Mouse (Mus musculus) neural tube, embryonic 14.5 days (tissue): ENCODE data around the gene Grip1. TPM values are rescaled to one million over a fixed set of nuclear protein-coding genes. Genes with fewer than 3 reads are reported as not detected.

ENCODE experiments used
- ATAC-seq: fragments of 200-750 bp; cut with Nextera tagmentation; 2 replicates; pipeline ENCODE4 v1.8.0; 2017; ENCODE audit warnings: low read depth, mild to moderate bottlenecking, moderate TSS enrichment, moderate library complexity
- H3K27ac ChIP-seq: fragments of 300-500 bp; sonication (generic); 2 replicates; pipeline ENCODE4 v1.5.1; 2014; ENCODE audit warnings: low read depth, mild to moderate bottlenecking, control low read depth, low read length, moderate library complexity, mixed read lengths
- H3K27me3 ChIP-seq: fragments of 300-500 bp; sonication (generic); 2 replicates; pipeline ENCODE4 v1.6.1; 2014; ENCODE audit warnings: low read length; ENCODE audit not compliant: control insufficient read depth, insufficient read depth
- H3K36me3 ChIP-seq: fragments of 300-500 bp; sonication (generic); 2 replicates; pipeline ENCODE4 v1.6.1; 2014; ENCODE audit warnings: low read length, mixed read lengths; ENCODE audit not compliant: control insufficient read depth, insufficient read depth
- H3K4me1 ChIP-seq: fragments of 300-500 bp; sonication (generic); 2 replicates; pipeline ENCODE4 v1.6.1; 2014; ENCODE audit warnings: low read length; ENCODE audit not compliant: control insufficient read depth, insufficient read depth
- H3K4me2 ChIP-seq: fragments of 300-500 bp; sonication (generic); 2 replicates; pipeline ENCODE4 v1.6.1; 2014; ENCODE audit warnings: mild to moderate bottlenecking, low read depth, low read length, control low read depth
- H3K4me3 ChIP-seq: fragments of 300-500 bp; sonication (generic); 2 replicates; pipeline ENCODE4 v1.5.1; 2014; ENCODE audit warnings: low read depth, low read length, control low read depth, mixed read lengths
- H3K9ac ChIP-seq: fragments of 300-500 bp; sonication (generic); replicated peaks from 2 replicates; pipeline ENCODE4 v1.6.1; 2014; ENCODE audit warnings: low read depth, mild to moderate bottlenecking, control low read depth, low read length, mixed read lengths
- H3K9me3 ChIP-seq: fragments of 300-500 bp; sonication (generic); 2 replicates; pipeline ENCODE4 v1.6.1; 2016; ENCODE audit warnings: low read length; ENCODE audit not compliant: control insufficient read depth
- WGBS: fragments of 180-500 bp; shearing (Covaris S2); extraction: QIAGEN DNeasy Blood & Tissue Kit; methylation state at CpG from one replicate; pipeline ENCODE4 v1.1.7; 2014; 5-methylcytosine and 5-hydroxymethylcytosine counted together
- polyA plus RNA-seq: library from polyadenylated mRNA; unstranded; fragments of >200 nt; fragmentation: Nextera tagmentation; extraction: Ambion mirVana; gene quantifications from 2 replicates; pipeline ENCODE4 v1.2.1, GENCODE M21; 2014

The Grip1 gene
- polyA plus RNA-seq, 1 experiment from 2014 or later: 27.0 TPM

DNA sequence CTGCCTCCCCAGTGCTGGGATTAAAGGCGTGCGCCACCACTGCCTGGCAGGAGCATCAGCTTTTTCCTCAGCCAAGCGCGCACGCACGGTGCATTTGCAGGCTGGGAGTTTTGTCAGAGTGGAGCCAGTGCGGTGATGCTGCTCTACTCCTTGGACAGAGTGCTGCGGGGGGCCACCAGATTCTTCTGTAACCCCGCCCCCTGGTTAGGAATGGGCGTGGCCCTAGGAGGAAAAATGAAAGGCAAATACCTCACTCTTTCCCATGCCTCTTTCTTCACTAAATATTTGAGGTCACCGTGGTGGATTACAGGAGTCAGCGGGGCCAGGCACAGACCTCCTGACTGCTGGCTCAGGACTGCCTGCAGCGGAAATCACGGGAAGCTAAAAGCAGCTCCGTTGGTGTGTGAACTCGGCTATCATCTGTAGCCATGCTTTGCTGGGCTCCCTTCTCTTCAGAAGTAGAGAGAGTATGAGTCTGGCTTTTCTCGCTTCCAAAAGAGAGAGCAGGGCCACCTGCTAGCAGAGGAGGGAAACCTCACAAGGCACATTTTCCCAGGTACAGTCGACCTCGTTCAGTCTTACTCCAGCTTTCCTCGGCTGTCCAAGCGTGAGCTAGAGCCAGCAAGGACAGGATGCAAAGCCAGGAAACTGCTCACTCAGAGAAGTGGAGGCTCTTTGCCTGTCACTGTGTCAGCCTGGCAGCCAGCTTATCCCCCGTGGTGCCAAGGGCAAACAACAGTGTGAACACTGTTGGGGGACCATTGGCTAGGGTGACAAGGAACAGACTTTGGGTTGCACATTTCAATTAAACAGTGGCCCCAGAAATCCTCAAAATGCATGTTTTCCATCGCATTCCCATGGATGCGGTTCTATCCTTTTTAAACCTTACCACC, 607.9 kb downstream of the Grip1 start:
- H3K36me3 ChIP-seq: no peaks in the 10 kb centered on the region
- H3K4me1 ChIP-seq: no peaks in the 10 kb centered on the region
- no peaks in the 10 kb centered on the region for H3K9me3 ChIP-seq
- H3K27me3 ChIP-seq: no peaks in the 10 kb centered on the region
- WGBS: 84% methylated on average over 24 of the region's 24 CpGs
- no peak for ATAC-seq
- no peak overlapping the region for H3K4me3 ChIP-seq
- H3K27ac ChIP-seq: no peak overlapping the region
- no peak overlapping the region for H3K4me2 ChIP-seq
- H3K9ac ChIP-seq: no peak overlapping the region

DNA sequence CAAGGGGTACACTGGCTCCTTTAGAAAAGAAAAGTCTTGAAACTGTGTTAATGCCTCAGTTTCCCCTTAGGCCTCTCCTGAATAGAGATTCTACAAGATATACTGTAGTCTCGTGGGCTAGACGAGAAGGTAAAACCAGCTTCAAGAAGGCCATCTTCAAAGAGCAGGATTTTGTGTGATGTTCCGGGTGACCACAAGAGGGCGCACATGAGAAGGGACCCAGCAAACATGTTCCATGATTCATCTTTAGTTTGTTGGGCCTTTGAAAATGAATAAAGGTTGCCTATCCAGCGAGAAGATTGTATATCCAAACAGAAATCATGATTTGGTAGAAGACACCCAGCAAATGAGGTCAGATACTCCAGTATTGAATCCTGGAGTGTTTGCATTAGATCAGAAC, 610.8 kb downstream of the Grip1 start:
- WGBS: 26% methylated on average over 5 of the region's 5 CpGs

GRCm38 (mm10) chr10:120066319-120066718, 612.7 kb downstream of the Grip1 start:
- Histone ChIP-seq H3K36me3 (no peaks in the 10 kb centered on the region), H3K27ac (no peak overlapping the region), H3K9me3 (no peaks in the 10 kb centered on the region), H3K9ac (no peak overlapping the region), H3K4me3 (no peak overlapping the region), H3K4me2 (no peak overlapping the region), H3K27me3 (no peaks in the 10 kb centered on the region), H3K4me1 (no peaks in the 10 kb centered on the region)
- WGBS: 86% methylated on average over 10 of the region's 10 CpGs
- ATAC-seq: no peak

More for the DNA sequence above, 610.8 kb downstream of the Grip1 start:
- Histone ChIP-seq H3K4me2 (no peak overlapping the region), H3K4me1 (no peaks in the 10 kb centered on the region), H3K4me3 (no peak overlapping the region), H3K36me3 (no peaks in the 10 kb centered on the region), H3K27me3 (no peaks in the 10 kb centered on the region), H3K9me3 (no peaks in the 10 kb centered on the region), H3K9ac (no peak overlapping the region), H3K27ac (no peak overlapping the region)
- ATAC-seq: no peak

GRCm38 (mm10) chr10:120077850-120078249, 624.2 kb downstream of the Grip1 start:
- WGBS: 90% methylated on average over 3 of the region's 3 CpGs
- Histone ChIP-seq H3K4me3 (no peak overlapping the region), H3K4me1 (no peaks in the 10 kb centered on the region), H3K27me3 (no peaks in the 10 kb centered on the region), H3K36me3 (0 out of 2 replicates have a peak, but pooled peaks cover 17% of the 10 kb centered on the region), H3K9ac (no peak overlapping the region), H3K27ac (no peak overlapping the region), H3K4me2 (no peak overlapping the region), H3K9me3 (no peaks in the 10 kb centered on the region)
- ATAC-seq: no peak

- ATAC-seq: no peak
- no peaks in the 10 kb centered on the region; the same call in 1 of the 2 replicates for H3K36me3 ChIP-seq
- no peaks in the 10 kb centered on the region for H3K4me1 ChIP-seq
- H3K9ac ChIP-seq: no peak overlapping the region
- H3K4me3 ChIP-seq: no peak overlapping the region
- H3K4me2 ChIP-seq: no peak overlapping the region
- no peaks in the 10 kb centered on the region for H3K9me3 ChIP-seq
- no peaks in the 10 kb centered on the region for H3K27me3 ChIP-seq
- H3K27ac ChIP-seq: no peak overlapping the region
- WGBS: 93% methylated on average over 12 of the region's 12 CpGs
These were observed 638.9 kb downstream of the Grip1 start for GRCm38 (mm10) chr10:120092548-120092947.

DNA sequence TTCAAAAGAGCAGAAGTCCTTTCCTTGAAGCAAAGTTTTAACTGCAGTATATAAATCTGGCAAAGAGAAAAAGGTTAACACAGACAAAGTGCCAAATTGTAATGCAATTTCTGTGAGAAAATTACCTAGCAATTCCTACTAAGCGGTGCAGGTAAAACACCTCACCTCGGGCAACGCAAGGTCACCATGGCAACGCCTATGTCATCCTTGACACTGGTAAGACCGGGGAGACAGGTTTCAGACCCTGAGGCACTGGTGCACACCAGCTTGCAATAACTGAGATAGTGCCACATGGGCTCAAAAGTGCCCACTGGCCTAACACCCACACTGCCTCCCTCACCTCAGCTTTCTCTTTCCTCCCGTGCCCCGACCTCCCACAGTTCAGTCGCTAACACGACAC, 641.5 kb downstream of the Grip1 start:
- no peaks in the 10 kb centered on the region for H3K9me3 ChIP-seq
- 94% methylated on average over 9 of the region's 9 CpGs for WGBS
- H3K36me3 ChIP-seq: no peaks in the 10 kb centered on the region; the same call in 1 of the 2 replicates
- H3K9ac ChIP-seq: no peak overlapping the region
- H3K4me3 ChIP-seq: no peak overlapping the region
- no peaks in the 10 kb centered on the region for H3K27me3 ChIP-seq
- H3K4me1 ChIP-seq: no peaks in the 10 kb centered on the region
- no peak for ATAC-seq
- no peak overlapping the region for H3K27ac ChIP-seq
- no peak overlapping the region for H3K4me2 ChIP-seq

DNA sequence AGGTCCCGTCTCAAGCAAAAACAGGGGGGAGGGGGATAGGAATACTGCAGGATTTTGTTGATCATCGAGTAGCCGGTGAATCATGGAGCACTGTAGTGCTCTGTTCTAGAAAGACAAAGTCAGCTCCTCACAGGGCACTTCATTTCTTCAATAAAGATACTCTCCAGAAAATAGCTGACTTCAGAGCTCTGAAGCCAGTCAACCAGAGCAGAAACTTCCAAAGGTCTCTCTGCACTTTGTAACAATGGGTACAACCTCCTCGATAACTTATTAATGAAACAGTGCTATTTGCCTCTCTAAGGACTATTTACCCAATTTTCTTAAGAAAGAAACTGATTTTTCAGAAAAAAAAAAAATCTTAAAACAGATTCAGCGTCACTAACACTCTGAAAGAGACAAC, 642.1 kb downstream of the Grip1 start:
- no peaks in the 10 kb centered on the region; the same call in 1 of the 2 replicates for H3K36me3 ChIP-seq
- H3K9me3 ChIP-seq: no peaks in the 10 kb centered on the region
- H3K4me3 ChIP-seq: no peak overlapping the region
- WGBS: 97% methylated on average over 5 of the region's 5 CpGs
- ATAC-seq: no peak
- H3K9ac ChIP-seq: no peak overlapping the region
- H3K4me1 ChIP-seq: no peaks in the 10 kb centered on the region
- H3K4me2 ChIP-seq: no peak overlapping the region
- no peaks in the 10 kb centered on the region for H3K27me3 ChIP-seq
- no peak overlapping the region for H3K27ac ChIP-seq

- no peaks in the 10 kb centered on the region for H3K9me3 ChIP-seq
- H3K36me3 ChIP-seq: no peaks in the 10 kb centered on the region; the same call in 1 of the 2 replicates
- 87% methylated on average over 5 of the region's 5 CpGs for WGBS
These were observed 643.9 kb downstream of the Grip1 start for GRCm38 (mm10) chr10:120097564-120097963.

DNA sequence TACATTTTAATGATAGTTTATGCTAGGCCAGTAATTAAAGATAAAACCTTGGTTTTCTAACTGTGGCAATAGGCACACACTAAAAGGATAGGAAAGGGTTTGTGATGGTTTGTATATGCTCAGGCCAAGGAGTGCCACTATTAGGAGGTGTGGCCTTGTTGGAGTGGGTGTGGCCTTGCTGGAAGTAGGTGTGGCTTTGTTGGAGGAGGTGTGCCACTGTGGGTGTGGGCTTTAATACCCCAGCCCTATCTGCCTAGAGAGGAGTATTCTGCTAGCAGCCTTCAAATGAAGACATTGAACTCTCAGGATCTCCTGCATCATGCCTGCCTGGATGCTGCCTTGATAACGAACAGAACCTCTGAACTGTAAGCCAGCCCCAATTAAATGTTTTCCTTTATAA, 647.2 kb downstream of the Grip1 start:
- no peak overlapping the region for H3K9ac ChIP-seq
- no peaks in the 10 kb centered on the region for H3K4me1 ChIP-seq
- H3K27ac ChIP-seq: no peak overlapping the region
- 94% methylated on average over 1 of the region's 1 CpGs for WGBS
- no peak for ATAC-seq
- H3K4me2 ChIP-seq: no peak overlapping the region
- H3K36me3 ChIP-seq: no peaks in the 10 kb centered on the region
- H3K27me3 ChIP-seq: no peaks in the 10 kb centered on the region
- no peaks in the 10 kb centered on the region for H3K9me3 ChIP-seq
- H3K4me3 ChIP-seq: no peak overlapping the region

More at GRCm38 (mm10) chr10:120097564-120097963, 643.9 kb downstream of the Grip1 start:
- H3K4me2 ChIP-seq: no peak overlapping the region
- no peak overlapping the region for H3K27ac ChIP-seq
- no peaks in the 10 kb centered on the region for H3K27me3 ChIP-seq
- ATAC-seq: no peak
- no peaks in the 10 kb centered on the region for H3K4me1 ChIP-seq
- no peak overlapping the region for H3K4me3 ChIP-seq
- H3K9ac ChIP-seq: no peak overlapping the region
